Mouse (Mus musculus) thymus, postnatal 0 days (tissue): Measurements from ENCODE around the gene Zbtb39. TPM values are rescaled to one million over a fixed set of nuclear protein-coding genes. Genes with fewer than 3 reads are reported as not detected.
"Not testable (repeated sequence)": the region's sequence is repeated elsewhere in the genome, so short reads cannot be mapped to it uniquely, and the experiment has no call there.

Source experiments
- DNase-seq: peaks from one replicate; pipeline ENCODE4 v3.0.0-alpha.2; 2015; ENCODE audit warnings: low spot score
- polyA plus RNA-seq: library from polyadenylated mRNA; unstranded; fragments of >200 nt; fragmentation: Nextera tagmentation; extraction: Ambion mirVana; gene quantifications from 2 replicates; pipeline ENCODE4 v1.2.1, GENCODE M21; 2015

Gene Zbtb39
- polyA plus RNA-seq, 1 experiment from 2014 or later: 1.7 TPM

DNA sequence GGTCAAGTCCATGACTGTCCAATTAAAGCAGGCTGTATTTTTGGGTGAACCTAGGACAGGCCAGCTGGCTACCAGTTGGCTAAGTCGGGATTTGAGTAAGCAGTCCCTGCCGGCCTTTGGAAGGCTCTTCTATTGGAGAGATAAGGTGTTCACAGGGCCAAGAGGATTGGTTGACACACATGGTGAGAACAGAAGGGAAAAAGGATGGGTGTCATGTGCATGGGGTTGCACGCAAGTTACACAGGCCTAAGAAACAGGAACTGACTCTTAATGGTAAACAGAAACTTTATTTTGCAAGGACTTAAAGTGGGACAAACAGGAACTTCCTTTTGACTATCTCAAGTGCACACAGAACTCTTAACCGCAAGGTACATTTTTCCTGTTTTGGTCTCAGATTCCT, 2.4 kb upstream of the Zbtb39 start:
- DNase-seq: no peak

DNA sequence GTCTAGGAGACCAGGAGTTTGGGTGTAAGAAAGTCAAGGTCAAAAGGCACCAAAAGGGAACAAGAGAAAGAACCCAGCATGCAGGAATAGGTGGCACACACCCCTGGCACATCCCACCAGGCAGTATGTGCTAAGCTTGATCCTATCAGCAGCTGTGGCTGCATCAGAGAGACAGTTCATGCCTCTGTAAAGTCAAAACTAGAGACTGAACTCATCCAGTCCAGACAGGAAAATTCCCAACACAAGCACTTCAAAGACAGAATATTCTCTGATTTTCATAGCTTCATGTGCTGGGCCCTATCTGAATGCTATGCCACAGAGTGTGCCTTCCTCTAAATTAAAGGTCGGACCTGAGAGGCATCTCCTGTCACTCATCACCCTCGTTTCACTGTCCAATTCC, 1.8 kb upstream of the Zbtb39 start:
- no peak for DNase-seq

DNA sequence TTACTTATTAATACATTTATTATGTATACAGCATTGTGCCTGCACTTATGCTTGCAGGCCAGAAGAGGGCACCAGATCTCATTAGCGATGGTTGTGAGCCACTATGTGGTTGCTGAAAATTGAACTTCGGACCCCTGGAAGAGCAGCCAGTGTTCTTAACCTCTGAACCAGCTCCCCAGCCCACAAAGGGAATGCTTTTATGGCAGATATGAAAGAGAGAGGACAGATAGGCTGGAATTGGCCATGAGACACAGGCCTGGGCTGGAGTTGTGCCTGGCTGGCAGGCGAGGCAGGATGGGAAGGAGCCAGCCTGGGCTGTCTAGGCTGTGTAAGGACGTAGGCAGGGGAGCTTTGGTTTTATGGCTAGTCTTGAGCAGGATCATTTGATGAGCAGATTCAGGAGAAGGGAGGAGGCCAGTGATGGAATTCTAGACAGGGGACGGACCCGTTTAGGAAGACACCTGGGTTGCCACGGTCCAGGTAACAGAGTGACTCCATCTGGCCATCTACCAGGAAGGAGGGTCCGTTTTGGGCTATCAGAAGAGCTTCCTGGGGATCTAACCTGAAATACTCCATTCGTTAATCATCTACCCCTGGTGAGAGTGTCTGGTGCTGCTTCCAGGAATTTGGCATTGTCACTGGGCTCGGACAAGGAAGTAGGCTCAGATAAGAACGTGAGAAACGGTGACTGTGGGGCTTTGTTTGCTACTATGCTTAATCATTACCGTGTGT, 1.0 kb upstream of the Zbtb39 start:
- DNase-seq: peak; percentile 37

DNA sequence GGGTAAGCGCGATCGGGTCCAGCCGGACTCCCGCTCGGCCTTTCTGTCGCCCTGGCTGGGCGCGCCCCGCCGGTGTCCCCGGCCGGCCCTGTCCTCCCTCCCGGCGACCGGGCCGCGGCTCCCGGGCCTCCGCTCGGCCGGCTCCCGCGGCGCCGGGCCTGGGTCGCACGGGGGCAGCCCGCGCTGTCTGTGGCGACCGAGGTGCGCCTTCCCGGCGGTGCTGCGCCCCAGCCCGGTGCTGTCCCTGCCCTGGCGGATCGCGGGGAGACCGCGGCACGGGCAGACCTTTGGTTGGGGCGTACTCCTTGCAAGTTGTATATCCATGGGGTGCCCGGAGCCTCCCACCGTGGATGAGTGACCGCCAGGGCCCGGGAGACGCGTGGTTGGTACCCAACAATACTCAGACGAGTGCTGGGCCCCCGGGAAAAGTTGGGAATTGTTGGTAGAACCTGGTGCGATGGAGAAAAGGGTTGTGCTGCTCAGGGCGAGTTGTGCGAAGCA, 373 bp downstream of the Zbtb39 start:
- peak; percentile 30 for DNase-seq

DNA sequence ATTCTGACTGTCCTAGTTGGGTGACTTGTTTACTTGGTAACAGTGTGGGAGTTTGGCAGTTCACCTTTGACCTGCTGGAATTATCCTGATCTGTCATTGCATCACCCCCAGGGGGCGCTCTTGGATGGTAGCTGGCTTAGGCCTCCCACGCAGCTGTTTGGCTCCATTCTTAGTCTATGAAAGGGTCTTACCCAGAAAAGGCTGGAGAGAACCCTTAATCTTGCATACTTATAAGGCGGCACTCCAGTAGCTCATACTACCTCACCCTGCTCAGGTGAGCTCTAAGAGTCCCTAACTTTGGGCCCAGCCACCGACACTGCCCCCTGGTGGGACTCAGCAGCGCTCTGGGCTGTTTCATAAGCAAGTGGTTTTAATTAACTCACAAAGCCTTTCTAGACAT, 5.3 kb downstream of the Zbtb39 start:
- DNase-seq: peak; percentile 53

DNA sequence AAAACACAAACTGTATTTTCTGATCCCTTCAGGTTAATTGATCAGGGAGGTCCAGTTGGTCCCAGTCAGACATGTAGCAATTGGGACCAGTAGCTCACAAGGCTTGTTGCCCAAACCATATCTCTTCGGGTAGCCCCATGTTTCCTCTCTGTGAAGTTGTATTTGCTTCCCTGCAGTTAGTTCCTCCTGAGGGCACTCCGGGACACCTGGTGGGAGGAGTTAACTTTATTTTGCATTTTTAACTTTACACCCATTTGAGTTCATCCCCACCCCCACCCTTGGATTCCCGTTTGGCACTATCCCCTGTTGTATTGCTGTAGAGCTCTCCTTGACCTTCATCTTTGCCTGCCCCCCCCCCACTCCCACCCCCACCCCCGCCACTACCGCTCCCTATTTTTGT, 6.5 kb downstream of the Zbtb39 start:
- no peak for DNase-seq

DNA sequence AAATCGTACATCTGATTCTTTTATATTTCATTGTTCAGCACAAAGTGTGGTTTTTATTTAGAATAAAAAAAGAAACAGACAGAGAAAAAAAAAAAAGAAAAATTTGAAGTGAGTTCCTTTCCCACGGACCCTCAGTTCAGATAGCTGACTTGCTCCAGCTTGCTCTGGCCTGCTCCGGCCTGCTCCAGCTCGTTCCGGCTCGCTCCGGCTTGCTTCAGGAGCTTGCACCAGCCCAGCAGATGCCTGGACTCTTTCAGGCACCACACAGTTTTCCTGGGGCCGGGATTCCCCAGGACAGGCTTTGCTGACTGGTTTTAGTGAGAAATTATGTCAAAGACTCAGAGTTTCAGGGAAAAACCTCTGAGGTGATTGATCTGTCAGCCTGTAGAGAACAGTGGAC, 7.9 kb downstream of the Zbtb39 start:
- DNase-seq: no peak

DNA sequence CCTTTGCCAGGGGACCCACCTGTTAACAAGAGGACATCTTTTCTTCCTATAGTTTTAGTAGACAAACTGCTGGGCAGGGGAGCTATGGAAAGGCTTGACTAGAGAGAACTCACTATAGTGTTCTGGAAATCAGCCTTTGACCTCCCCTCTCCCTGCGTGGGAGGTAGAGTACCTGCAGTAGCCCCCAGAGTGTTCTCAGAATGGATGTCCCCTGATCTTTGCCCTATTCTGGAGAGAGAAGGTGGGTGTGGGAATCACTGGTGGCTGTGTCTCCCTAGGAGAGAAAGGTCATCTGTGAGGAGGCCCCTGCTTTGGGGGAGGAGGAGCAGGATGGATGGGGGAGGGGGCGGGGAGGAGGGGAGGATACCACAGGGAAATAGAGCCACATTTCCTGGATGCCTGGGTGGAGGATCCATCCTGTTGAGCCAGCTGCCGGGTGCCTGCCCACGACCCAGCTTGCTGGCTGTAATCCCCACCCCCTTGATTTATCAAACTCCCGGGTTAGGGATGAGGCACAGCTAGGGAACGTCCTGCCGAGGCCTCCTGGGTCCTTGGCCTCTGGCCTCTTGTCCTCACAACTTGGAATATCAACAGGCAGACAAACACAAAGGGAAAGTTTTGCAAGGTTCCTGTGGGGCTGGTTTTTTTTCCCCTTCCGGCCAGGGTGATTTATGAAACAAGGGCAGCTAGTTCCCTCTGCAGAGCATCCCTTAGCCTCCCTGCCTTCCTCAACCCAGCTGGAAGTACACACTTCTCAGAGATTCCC, 9.7 kb downstream of the Zbtb39 start:
- DNase-seq: no peak

DNA sequence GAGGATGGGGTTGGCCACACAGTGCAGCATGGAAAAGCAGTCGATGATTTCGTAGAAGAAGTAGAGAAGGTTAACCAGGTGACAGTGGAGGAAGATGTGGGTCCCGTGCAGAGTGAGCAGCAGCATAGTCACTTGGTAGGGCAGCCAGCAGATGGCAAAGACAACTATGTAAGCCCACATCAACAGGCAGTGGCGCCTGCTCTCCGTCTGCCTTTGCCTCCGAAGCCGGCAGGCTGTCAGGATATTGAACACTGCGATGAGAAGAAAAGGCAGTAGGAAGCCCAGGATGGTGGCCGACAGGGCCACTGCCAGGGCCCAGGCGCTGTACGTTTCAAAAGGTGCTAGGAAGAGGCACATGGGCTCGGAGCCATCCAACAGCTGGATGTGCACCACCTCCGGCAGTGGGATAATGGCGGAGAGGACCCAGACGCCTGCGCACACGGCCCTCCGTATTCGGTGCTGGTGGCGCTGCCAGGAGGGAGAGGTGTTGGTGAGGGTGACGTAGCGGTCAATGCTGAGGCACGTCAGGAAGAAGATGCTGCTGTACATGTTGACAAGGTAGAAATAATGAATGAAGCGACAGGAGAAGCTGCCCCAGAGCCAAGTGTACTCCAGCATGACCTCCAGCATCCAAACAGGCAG, 10.9 kb downstream of the Zbtb39 start:
- DNase-seq: no peak

DNA sequence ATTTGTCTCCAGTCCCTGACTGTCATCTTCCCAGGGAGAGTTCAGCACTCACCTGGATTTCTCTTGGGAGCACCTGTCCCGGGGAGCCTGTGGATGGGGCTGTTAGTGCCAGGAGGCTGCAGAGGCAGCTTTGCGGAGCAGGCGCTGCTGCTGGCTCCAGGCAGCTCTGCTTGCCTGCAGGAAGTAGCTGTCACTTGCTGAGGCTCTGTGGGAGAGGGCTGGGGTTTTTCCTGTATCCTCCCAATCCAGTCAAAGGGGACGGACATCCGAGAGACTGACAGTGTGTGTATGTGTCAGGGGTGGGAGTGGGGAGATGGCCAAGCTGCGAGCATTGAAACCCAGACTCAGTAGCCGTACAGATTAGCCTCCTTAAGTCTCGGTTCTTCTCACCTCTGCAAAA, 12.2 kb downstream of the Zbtb39 start, which contains the start of gene Gpr182:
Gpr182 (minus strand) TSS at position 185 of the 400 bp plus-strand sequence.
- DNase-seq: no peak

DNA sequence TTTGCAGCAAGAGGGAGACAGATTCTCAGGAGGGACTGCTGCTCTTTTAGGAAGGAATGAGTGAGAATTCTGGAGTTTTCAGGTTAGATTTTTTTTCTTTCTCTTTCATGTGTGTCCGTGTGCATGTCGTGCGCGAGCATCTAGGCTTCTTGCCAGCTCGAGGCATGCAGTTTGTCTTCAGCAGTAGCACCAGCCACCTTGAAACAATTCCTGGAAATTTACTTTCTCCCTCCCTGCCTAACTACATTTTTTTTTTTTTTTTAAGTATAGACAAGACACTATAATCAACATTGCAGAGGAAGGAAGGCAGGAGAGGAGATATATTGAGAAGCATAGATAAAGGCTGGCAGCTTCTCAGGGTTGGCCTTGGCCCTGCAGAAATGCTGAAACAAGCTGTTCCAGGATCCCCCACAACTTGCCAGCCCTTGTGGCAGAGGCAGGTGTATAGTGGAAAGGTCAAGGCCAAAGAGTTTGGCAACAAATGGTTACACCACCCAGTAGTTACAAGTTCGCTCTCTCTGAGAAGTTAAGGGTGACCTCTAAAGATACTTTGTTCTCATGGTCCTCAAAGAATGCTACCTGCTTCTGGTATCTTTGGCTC, 15.3 kb downstream of the Zbtb39 start:
- DNase-seq: no peak

DNA sequence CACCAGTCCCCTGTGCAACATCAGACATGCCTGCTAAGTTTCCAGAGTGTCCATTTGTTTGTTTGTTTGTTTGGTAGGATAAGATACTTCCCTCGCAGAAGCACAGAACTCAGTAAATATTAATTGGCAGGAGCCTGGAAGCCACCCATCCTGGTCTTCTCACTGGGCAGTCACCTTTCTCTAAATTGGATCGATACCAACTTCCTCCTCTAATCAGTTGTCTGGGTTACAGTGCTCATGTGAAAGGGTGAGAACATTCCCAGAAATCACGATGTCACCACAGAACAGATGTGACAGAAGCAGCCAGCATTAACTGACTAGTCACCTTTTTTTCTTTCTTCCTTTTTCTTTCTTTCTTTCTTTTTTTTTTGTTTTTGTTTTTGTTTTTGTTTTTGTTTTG, 15.9 kb downstream of the Zbtb39 start:
- no peak for DNase-seq

DNA sequence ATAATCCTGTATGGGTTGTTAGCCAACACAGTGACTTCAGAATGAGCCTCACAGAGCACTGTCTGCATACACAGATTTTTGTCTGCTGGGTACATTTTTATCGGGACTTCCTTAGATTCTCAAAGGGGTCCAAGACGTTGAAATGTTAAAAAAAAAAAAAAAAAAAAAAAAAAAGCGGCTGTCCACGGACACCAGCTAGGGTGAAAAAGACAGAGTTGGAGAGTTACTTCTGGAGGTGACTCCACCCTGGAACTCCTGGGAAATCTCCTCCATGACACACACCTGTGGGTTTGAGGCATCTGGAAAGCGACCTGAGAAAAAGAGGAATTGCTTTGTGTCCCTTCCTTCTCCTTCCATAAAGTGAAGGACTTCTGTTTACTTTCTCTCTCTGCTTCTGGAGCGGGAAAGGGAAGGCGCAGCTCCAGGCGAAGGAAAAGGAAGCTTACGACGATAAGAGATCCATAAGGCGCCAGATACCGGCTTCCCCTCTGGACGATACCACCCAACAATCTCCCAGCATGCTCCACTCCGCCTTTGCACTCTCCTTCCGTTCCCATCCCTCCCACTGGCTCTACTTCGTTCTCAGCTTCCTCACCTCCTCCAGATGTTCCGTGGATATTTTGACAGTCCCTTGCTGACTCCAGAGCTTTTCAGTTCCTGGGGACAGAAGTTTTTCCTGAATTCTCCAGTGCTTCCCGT, 16.6 kb downstream of the Zbtb39 start:
- no peak for DNase-seq

DNA sequence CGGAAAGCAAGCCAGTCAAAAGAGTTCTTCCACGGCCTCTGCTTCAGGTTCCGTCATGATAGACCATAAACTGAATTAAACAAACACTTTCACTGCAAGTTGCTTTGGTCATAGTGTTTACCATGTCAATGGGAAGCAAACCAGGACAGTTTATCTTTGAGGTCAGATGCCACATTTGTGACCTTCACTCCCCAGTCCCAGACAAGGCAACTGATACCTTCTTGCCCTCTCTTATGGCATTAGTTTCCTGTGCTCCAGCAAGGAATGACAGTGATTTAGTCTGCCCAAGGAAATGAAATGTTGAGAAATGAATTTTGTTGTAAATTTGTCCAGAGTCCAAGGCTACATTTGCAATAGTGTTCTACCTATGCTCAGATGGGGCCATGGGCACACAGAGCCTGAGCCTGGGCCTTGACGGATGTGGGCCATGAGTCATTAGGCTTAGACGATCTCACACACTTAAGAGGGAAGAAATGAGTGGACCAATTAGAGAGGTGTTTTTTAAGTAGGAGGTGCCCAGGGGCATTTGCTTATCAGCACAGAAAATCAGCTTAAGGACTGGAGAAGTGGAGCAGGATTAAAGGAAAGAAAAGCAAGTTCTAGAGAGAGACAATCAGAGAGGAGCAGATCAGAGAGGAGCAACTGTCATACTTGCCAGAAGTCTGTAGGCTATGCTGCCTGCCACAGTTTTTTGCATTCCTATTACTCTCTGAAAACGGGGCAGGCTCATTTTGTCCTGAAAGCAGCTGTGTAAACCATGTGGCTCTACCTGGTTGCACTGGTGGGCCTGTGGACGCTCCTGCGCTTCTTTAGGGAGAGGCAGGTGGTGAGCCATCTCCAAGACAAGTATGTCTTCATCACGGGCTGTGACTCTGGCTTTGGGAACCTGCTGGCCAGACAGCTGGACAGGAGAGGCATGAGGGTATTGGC, 20.1 kb downstream of the Zbtb39 start, which contains the start of the genes Rdh1 and Rdh16f1:
Rdh1 (plus strand) TSS at position 541 of the 930 bp plus-strand sequence.
Rdh16f1 (plus strand) TSS at position 607 of the 930 bp plus-strand sequence.
- no peak for DNase-seq

DNA sequence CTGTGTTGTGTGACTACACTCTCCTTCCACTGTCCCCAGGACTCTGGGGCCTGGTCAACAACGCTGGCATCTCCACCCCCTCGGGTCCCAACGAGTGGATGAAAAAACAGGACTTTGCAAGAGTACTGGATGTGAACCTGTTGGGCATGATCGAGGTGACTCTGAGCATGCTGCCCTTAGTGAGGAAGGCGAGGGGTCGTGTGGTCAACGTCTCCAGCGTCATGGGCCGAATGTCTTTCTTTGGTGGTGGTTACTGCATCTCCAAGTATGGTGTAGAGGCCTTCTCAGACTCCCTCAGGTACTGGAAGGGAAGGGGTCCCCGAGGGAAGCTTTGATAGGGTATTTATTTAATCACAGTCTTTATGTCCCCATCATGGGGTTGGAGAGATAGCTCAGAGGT, 23.6 kb downstream of the Zbtb39 start:
- DNase-seq: not testable (repeated sequence)

DNA sequence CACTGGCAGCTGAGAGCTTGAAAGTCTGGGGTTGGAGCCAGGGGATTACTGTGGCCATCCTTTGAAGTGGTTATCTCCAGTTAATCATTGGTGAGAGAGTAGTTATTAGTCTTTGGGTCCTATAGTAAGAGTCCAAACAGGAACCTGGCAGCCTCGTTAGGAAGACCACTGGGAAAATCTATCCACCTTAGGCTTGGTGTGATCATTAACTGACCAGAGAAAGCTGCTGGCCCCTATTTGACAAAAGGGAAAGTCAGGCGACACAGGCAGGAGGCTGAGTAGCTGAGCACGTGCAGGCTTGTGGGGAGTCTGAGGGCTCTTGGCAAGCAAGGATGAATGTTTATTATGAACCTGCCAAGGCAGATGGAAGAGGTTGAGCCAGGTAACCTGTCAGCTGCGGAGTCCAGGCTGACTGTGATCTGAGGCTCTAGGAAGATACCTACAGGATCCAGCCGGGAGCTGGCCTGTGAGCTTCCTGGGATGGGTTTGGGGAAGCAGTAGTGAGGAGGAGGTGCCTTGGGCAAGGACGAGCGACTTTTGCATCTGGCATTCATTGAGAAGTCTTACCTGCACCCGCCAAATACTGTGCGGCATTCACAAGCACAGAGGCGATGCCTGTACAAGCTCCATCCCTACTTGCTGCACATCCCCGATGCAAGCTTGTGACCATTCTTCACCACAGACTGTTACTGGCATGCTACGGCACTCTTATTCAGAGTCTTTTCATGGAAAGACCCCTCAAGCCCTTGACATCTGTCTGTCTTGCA, 24.8 kb downstream of the Zbtb39 start:
- no peak for DNase-seq

DNA sequence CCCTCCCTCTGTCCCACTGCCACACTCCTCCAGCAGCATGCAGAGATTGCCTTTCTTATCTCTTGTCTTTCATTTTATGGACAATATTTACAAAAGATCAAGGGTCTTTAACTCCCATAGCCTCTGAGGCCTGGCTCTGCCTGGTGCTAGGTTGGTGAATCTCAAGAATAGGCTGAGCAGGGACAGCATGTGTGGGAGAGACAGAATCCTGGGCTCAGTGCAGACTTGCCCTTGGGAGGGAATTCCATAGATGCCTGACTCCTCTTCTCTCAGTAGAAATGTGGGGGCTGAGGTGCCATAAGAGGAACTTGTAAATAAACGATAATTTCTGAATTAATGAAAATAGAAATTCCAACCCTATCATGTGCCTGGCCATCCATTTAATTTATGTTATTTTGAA, 27.2 kb downstream of the Zbtb39 start:
- DNase-seq: no peak

DNA sequence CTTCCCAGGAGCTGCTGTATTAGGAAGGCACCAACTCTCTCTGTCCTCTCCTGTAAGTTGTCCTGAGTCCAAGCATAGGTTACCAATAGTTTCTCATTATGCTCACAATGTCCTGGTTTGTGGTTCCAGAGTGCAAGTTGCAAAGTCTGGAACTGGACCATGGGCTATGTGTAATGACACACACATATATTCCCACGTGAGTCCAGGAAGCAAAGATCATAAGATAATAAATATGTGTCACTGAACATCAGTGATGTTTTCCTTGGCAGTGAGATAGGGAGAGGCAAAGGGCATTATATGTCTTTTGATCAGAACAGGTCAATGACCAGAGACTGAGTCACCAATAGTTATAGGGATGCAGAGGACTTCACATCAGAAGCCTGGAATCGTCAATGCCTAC, 36.7 kb downstream of the Zbtb39 start, which contains the start of gene Rdh9:
Rdh9 (plus strand) TSS at position 376 of the 400 bp plus-strand sequence.
- DNase-seq: no peak

DNA sequence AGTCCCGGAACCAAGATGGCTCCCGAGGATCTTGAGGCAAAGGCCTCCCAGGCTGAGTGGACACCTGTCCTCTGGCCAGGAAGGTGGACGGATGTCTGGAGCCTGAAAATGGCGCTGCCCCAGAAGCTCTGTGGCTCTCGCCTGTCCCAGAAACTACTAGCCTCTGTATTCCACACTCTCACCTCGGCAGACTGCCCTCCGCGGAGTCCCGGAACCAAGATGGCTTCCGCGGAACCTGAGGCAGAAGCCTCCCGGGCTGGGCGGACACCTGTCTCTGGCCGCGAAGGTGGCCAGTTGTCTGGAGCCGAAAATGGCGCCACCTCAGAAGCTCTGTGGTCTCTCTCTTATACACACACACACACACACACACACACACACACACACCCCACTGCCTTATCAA, 43.0 kb downstream of the Zbtb39 start:
- not testable (repeated sequence) for DNase-seq
